Mouse (Mus musculus): ENCODE measurements at regions not wholly inside any gene's neighbourhood (a gene's known extent, or its start where the extent isn't known, plus 50 kb on each side); places are given as distances from the start of the nearest gene placed in this dataset.

GRCm38 (mm10) chr4:31627053-31627452, 336.8 kb upstream of the Map3k7 start:
- intact Hi-C loops (cut with DNase I), result no loop called here
- DNase-seq, result no peak
- TF ChIP-seq CTCF (IDR thresholded peaks at IDR 0.05), result no peak

GRCm38 (mm10) chr4:31627777-31628176, 336.1 kb upstream of the Map3k7 start:
- no peak overlapping the region for H3K27ac ChIP-seq
- no peak overlapping the region for H3K4me3 ChIP-seq
- no peak for TF ChIP-seq CTCF (IDR thresholded peaks at IDR 0.05)
- intact Hi-C loops (cut with DNase I), result no loop called here
- no peak for DNase-seq

More at GRCm38 (mm10) chr4:31627053-31627452, 336.8 kb upstream of the Map3k7 start:
- H3K27ac ChIP-seq, result no peak overlapping the region
- H3K4me3 ChIP-seq, result no peak overlapping the region

GRCm38 (mm10) chr4:31638564-31638963, 325.3 kb upstream of the Map3k7 start:
- Histone ChIP-seq H3K27ac (no peak overlapping the region), H3K4me3 (no peak overlapping the region)
- no peak for TF ChIP-seq CTCF (IDR thresholded peaks at IDR 0.05)
- DNase-seq, result no peak
- intact Hi-C loops (cut with DNase I), result no loop called here

- H3K27ac ChIP-seq, result peak overlapping the region; percentile 68; the same call in 1 of the 2 replicates
- intact Hi-C loops (cut with DNase I), result no loop called here
- peak; percentile 43 for DNase-seq
Measured at GRCm38 (mm10) chr4:31642161-31642560, 321.7 kb upstream of the Map3k7 start.

GRCm38 (mm10) chr4:31642593-31643290, 321.2 kb upstream of the Map3k7 start:
- DNase-seq, result peak; percentile 48
- TF ChIP-seq CTCF (IDR thresholded peaks at IDR 0.05), result no peak
- H3K27ac ChIP-seq, result peak overlapping the region; percentile 68
- peak overlapping the region; percentile 56 for H3K4me3 ChIP-seq
- intact Hi-C loops (cut with DNase I), result no loop called here

More at GRCm38 (mm10) chr4:31642161-31642560, 321.7 kb upstream of the Map3k7 start:
- TF ChIP-seq CTCF (IDR thresholded peaks at IDR 0.05), result peak; percentile 23; the same call in 1 of the 2 replicates
- H3K4me3 ChIP-seq, result peak overlapping the region; percentile 56

GRCm38 (mm10) chr4:31648631-31649368, 315.1 kb upstream of the Map3k7 start:
- DNase-seq, result peak; percentile 54
- intact Hi-C loops (cut with DNase I), result no loop called here
- TF ChIP-seq CTCF (IDR thresholded peaks at IDR 0.05), result no peak
- Histone ChIP-seq H3K4me3 (no peak overlapping the region), H3K27ac (no peak overlapping the region)

- no peak for TF ChIP-seq CTCF (IDR thresholded peaks at IDR 0.05)
- H3K27ac ChIP-seq, result no peak overlapping the region
- no peak for DNase-seq
- intact Hi-C loops (cut with DNase I), result no loop called here
- H3K4me3 ChIP-seq, result no peak overlapping the region
Measured at GRCm38 (mm10) chr4:31655364-31656106, 308.4 kb upstream of the Map3k7 start.

GRCm38 (mm10) chr4:31656111-31656510, 307.8 kb upstream of the Map3k7 start:
- no peak overlapping the region for H3K27ac ChIP-seq
- intact Hi-C loops (cut with DNase I), result no loop called here
- no peak for DNase-seq
- no peak for TF ChIP-seq CTCF (IDR thresholded peaks at IDR 0.05)
- no peak overlapping the region for H3K4me3 ChIP-seq

GRCm38 (mm10) chr4:31658820-31659219, 305.1 kb upstream of the Map3k7 start:
- no peak for DNase-seq
- H3K27ac ChIP-seq, result no peak overlapping the region
- no peak for TF ChIP-seq CTCF (IDR thresholded peaks at IDR 0.05)
- no peak overlapping the region for H3K4me3 ChIP-seq
- intact Hi-C loops (cut with DNase I), result no loop called here

GRCm38 (mm10) chr4:31660896-31661295, 303.0 kb upstream of the Map3k7 start:
- DNase-seq, result no peak
- TF ChIP-seq CTCF (IDR thresholded peaks at IDR 0.05), result no peak
- Histone ChIP-seq H3K27ac (no peak overlapping the region), H3K4me3 (no peak overlapping the region)
- intact Hi-C loops (cut with DNase I), result no loop called here

GRCm38 (mm10) chr4:31671530-31672170, 292.2 kb upstream of the Map3k7 start:
- Histone ChIP-seq H3K4me3 (no peak overlapping the region), H3K27ac (no peak overlapping the region)
- intact Hi-C loops (cut with DNase I), result no loop called here
- DNase-seq, result no peak
- no peak for TF ChIP-seq CTCF (IDR thresholded peaks at IDR 0.05)

- no peak for DNase-seq
- no peak for TF ChIP-seq CTCF (IDR thresholded peaks at IDR 0.05)
- intact Hi-C loops (cut with DNase I), result no loop called here
- no peak overlapping the region for H3K27ac ChIP-seq
- no peak overlapping the region for H3K4me3 ChIP-seq
Measured at GRCm38 (mm10) chr4:31672171-31672841, 291.6 kb upstream of the Map3k7 start.

Measured in gastrocnemius, adult 2 months (tissue).